Mouse (Mus musculus) hindbrain, postnatal 0 days (tissue): Measurements from ENCODE around the gene Slc7a3. TPM values are rescaled to one million over a fixed set of nuclear protein-coding genes. Genes with fewer than 3 reads are reported as not detected.
"Not testable (repeated sequence)": the region's sequence is repeated elsewhere in the genome, so short reads cannot be mapped to it uniquely, and the experiment has no call there.

Experiments
- ATAC-seq: fragments of 200-750 bp; cut with Nextera tagmentation; 2 replicates; pipeline ENCODE4 v1.8.0; 2017; ENCODE audit warnings: mild to moderate bottlenecking, moderate TSS enrichment, moderate library complexity
- DNase-seq: peaks from one replicate; pipeline ENCODE4 v3.0.0-alpha.2; 2015; ENCODE audit warnings: low spot score
- H3K27ac ChIP-seq: fragments of 300-500 bp; sonication (generic); 2 replicates; pipeline ENCODE4 v1.5.1; 2014; ENCODE audit warnings: mild to moderate bottlenecking
- H3K27me3 ChIP-seq: fragments of 300-500 bp; sonication (generic); 2 replicates; pipeline ENCODE4 v1.6.1; 2014; ENCODE audit warnings: low read length, mixed read lengths; ENCODE audit not compliant: insufficient read depth
- H3K36me3 ChIP-seq: fragments of 300-500 bp; sonication (generic); 2 replicates; pipeline ENCODE4 v1.6.1; 2014; ENCODE audit warnings: low read length, mixed read lengths; ENCODE audit not compliant: insufficient read depth
- H3K4me1 ChIP-seq: fragments of 300-500 bp; sonication (generic); 2 replicates; pipeline ENCODE4 v1.6.1; 2014; ENCODE audit warnings: antibody characterized with exemption, low read length, mixed read lengths; ENCODE audit not compliant: insufficient read depth
- H3K4me2 ChIP-seq: fragments of 300-500 bp; sonication (generic); 2 replicates; pipeline ENCODE4 v1.6.1; 2014; ENCODE audit warnings: low read depth, mild to moderate bottlenecking, low read length, moderate library complexity, mixed read lengths
- H3K4me3 ChIP-seq: fragments of 300-500 bp; sonication (generic); 2 replicates; pipeline ENCODE4 v1.5.1; 2014; ENCODE audit warnings: low read length
- H3K9ac ChIP-seq: fragments of 300-500 bp; sonication (generic); replicated peaks from 2 replicates; pipeline ENCODE4 v1.6.1; 2014; ENCODE audit warnings: mild to moderate bottlenecking, low read length, moderate library complexity, mixed read lengths
- H3K9me3 ChIP-seq: fragments of 300-500 bp; sonication (generic); 2 replicates; pipeline ENCODE4 v1.6.1; 2016; ENCODE audit warnings: low read length, mixed read lengths
- CTCF ChIP-seq: IDR thresholded peaks from 2 replicates; pipeline ENCODE4 v1.5.1; 2016; ENCODE audit warnings: antibody characterized with exemption, control low read depth, low read depth
- WGBS: fragments of 180-500 bp; shearing (Covaris S2); extraction: QIAGEN DNeasy Blood & Tissue Kit; methylation state at CpG from one replicate; pipeline ENCODE4 v1.1.7; 2014; 5-methylcytosine and 5-hydroxymethylcytosine counted together
- polyA plus RNA-seq: library from polyadenylated mRNA; unstranded; fragments of >200 nt; fragmentation: Nextera tagmentation; extraction: Ambion mirVana; gene quantifications from 2 replicates; pipeline ENCODE4 v1.2.1, GENCODE M21; 2015
- total RNA-seq: library from RNA; depleted of rRNA; stranded (reverse); fragments of >200 nt; gene quantifications from 2 replicates; pipeline ENCODE4 v1.2.3, GENCODE M21; 2014; rRNA removed

Gene Slc7a3
- total RNA-seq (16.6 and 24.8 TPM in 2 replicates), polyA plus RNA-seq (19.7 and 20.1 TPM in 2 replicates)

DNA sequence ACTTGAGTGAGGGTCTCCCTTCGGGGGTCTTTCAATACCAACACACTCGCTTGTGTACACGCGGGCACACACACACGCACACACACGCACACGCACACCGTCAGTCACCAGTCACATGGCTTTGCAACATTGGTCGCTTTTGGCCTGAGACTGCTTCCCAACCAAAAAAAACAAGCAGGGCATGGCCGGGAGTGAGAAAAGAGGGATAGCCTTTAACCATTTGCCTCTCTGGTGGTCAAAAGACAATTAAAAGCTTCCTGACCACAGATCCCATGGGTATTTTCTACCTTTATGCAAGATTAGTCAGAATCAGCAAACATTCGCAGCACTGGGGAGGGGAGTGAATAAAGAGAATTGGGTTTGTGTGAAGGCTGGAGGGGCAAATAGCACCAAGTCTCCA, at the start of gene Slc7a3:
TSS of gene Slc7a3 (minus strand) at position 101 of the 400 bp plus-strand sequence.
- 45% methylated on average over 11 of the region's 11 CpGs for WGBS
- Histone ChIP-seq H3K4me1 (no peaks in the 10 kb centered on the region), H3K36me3 (no peaks in the 10 kb centered on the region), H3K9me3 (no peaks in the 10 kb centered on the region), H3K4me3 (peak within 1 kb of the TSS; percentile 37), H3K9ac (0 out of 2 replicates have a peak within 1 kb of the TSS, but pooled peaks have one; percentile 28), H3K27ac (no peak within 1 kb of the TSS), H3K4me2 (peak within 1 kb of the TSS; percentile 59), H3K27me3 (no peaks in the 10 kb centered on the region)
- TF ChIP-seq CTCF = no peak
- DNase-seq (peak; percentile 1), ATAC-seq (no peak)

DNA sequence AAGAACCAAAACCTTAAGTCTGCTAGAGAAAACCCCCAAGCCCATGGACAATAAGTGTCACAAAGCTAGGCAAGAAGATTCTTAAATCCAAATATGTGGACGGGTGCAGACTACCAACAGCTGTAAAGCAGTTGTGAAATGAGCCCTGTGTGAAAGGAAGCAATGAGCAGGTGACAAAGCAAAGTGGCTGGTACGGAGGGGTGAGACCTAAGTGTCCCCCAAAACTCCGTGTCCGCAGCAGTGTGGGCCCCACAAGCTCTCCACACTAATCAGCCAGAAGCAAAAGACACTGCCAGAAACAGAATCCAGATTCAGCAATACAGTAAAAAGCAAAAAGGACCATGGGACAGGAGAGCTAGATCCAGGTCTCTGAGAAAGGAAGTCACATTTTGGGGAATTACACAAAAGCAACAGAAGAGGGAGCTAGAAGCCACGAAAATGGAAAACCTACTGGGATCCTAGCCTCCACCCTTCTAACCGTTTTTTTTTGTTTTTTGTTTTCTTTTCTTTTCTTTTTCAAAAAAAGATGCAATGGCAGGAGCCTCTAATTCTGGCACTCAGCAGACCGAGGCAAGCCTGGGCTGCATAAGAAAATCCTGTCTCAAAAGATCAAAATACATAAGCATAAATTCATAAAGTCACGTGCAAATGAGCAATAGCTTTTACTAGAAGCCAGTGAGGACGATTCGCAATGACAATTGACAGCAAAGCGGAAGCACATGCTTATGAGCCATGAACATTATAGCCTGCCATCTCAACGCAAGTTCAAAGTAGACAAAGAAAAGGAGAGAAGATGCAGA, 46.4 kb upstream of the Slc7a3 start:
- Histone ChIP-seq H3K9me3 (no peaks in the 10 kb centered on the region), H3K27me3 (no peaks in the 10 kb centered on the region), H3K4me3 (peak overlapping the region; percentile 11; the same call in 1 of the 2 replicates), H3K9ac (no peak overlapping the region), H3K4me1 (no peaks in the 10 kb centered on the region), H3K27ac (no peak overlapping the region), H3K4me2 (peak overlapping the region; percentile 38; the same call in 1 of the 2 replicates), H3K36me3 (no peaks in the 10 kb centered on the region)
- 33% methylated on average over 12 of the region's 12 CpGs for WGBS
- DNase-seq = peak; percentile 71
- peak; percentile 79 for ATAC-seq
- peak; percentile 65 for TF ChIP-seq CTCF

DNA sequence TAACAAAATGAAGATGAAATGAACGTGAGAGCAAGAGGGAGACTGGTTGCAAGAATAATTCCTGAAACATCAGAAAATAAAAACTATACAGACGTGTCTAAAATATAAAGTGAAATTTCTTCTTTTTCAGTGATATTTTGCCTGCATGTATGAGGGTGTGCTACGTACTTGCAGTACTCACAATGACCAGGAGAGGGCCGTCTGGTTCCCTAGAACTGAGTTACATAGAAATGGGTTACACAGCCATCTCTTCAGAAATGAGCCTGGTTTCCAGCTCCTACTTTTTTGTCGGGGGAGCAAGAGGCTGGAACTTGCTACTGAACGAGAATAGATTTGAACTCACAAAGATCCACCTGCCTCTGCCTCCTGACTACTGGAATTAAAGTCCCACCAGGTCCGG, 45.2 kb upstream of the Slc7a3 start:
- peak; percentile 76 for TF ChIP-seq CTCF
- no peak overlapping the region for H3K4me3 ChIP-seq
- no peaks in the 10 kb centered on the region for H3K4me1 ChIP-seq
- no peaks in the 10 kb centered on the region for H3K27me3 ChIP-seq
- H3K36me3 ChIP-seq = no peaks in the 10 kb centered on the region
- ATAC-seq (peak; percentile 78), DNase-seq (peak; percentile 77)
- no peak overlapping the region for H3K9ac ChIP-seq
- no peak overlapping the region for H3K27ac ChIP-seq
- 32% methylated on average over 7 of the region's 7 CpGs for WGBS
- no peak overlapping the region for H3K4me2 ChIP-seq
- no peaks in the 10 kb centered on the region for H3K9me3 ChIP-seq

DNA sequence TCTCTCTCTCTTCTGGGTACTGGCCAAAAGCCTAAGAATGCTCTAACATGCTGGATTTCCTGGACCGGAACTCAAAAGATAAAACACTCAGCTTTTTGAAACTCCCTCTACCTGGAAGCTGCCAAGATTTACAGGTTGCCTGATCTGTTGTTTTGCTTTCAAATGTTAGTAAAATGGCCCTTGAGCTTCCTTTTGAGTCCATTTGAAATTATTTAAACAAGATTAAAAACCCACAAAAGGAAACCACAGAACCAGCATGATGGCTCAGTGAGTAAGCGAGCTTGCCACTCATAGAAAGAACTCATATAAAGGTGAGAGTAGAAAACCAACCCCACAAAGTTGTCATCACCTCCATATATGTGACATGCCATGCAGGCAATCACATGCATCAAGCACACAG, 42.7 kb upstream of the Slc7a3 start:
- Histone ChIP-seq H3K4me3 (no peak overlapping the region), H3K4me1 (no peaks in the 10 kb centered on the region), H3K9me3 (no peaks in the 10 kb centered on the region), H3K27me3 (no peaks in the 10 kb centered on the region), H3K4me2 (no peak overlapping the region), H3K27ac (no peak overlapping the region), H3K9ac (no peak overlapping the region), H3K36me3 (no peaks in the 10 kb centered on the region)
- TF ChIP-seq CTCF = no peak
- DNase-seq (no peak), ATAC-seq (no peak)
- 83% methylated on average over 2 of the region's 2 CpGs for WGBS

DNA sequence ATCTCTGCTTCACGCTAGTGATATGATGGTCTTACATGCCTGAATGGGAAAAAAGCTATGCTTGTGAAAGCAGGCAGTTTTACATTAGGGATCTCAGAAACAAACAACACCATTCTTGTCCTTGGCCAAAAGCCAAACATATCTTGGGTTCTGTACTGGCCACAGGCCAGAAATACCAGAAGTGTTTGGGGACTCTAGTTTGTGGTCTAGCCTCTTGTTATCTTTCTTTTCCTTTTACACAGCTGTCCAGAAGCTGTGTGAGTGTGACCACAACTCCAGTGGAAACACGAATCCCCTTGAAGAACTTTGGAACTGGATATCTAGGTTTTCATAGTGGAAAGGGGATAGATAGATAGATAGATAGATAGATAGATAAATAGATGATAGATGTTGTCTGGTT, 41.2 kb upstream of the Slc7a3 start:
- H3K9ac ChIP-seq = no peak overlapping the region
- no peak overlapping the region for H3K27ac ChIP-seq
- H3K4me1 ChIP-seq = no peaks in the 10 kb centered on the region
- 49% methylated on average over 2 of the region's 2 CpGs for WGBS
- no peaks in the 10 kb centered on the region for H3K9me3 ChIP-seq
- no peaks in the 10 kb centered on the region for H3K36me3 ChIP-seq
- H3K4me3 ChIP-seq = no peak overlapping the region
- no peak for DNase-seq
- no peak overlapping the region for H3K4me2 ChIP-seq
- no peaks in the 10 kb centered on the region for H3K27me3 ChIP-seq
- no peak for TF ChIP-seq CTCF
- no peak for ATAC-seq

DNA sequence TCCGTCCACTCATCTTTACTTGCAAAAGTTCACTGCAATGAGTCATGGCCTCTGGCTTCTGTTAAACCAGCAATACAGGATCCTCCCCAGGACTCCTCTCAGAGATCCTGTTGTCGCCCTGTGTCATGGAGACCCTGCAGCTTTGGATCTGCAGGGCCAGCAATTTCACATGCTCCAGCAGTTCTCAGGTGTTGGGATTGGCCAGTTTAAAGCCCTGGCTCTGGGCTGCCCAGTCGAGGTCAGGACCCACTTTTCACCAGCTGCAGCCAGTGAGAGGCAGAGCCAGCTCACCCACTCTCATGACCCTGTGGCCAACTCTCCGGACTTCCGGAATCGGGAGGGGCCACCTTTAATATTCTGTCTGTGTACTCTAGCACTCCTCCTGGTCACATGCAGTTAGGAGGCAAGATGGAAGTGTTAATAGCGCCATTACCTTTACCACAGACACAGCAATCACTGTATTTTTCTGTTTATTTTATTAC, 40.7 kb upstream of the Slc7a3 start:
- Histone ChIP-seq H3K4me3 (no peak overlapping the region), H3K4me1 (no peaks in the 10 kb centered on the region), H3K27me3 (no peaks in the 10 kb centered on the region), H3K9ac (no peak overlapping the region), H3K4me2 (no peak overlapping the region), H3K36me3 (no peaks in the 10 kb centered on the region), H3K27ac (no peak overlapping the region), H3K9me3 (no peaks in the 10 kb centered on the region)
- DNase-seq = no peak
- TF ChIP-seq CTCF = no peak
- ATAC-seq = no peak; the same call in 1 of the 2 replicates
- WGBS = 70% methylated on average over 7 of the region's 7 CpGs

DNA sequence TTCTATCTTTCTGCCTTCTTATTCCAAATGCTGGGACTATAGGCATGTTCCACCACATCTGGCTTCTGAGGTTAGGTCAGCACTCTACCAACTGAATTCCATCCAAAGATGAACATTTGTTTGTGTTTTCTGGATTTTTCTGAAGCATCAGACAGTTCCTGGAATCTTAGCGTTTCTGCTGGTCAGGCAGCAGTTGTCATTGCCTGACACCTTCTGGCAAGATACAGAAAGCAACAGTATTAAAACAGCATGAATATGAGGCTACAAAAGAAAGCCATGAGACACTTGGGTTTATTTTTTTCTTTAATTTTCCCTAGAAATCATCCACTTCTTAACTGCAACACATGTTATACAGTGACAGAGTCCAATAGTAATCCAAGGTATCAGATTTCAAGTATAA, 34.7 kb upstream of the Slc7a3 start:
- Histone ChIP-seq H3K4me3 (no peak overlapping the region), H3K9ac (no peak overlapping the region), H3K4me1 (no peaks in the 10 kb centered on the region), H3K27ac (no peak overlapping the region), H3K4me2 (no peak overlapping the region), H3K36me3 (no peaks in the 10 kb centered on the region), H3K27me3 (no peaks in the 10 kb centered on the region), H3K9me3 (no peaks in the 10 kb centered on the region)
- 39% methylated on average over 1 of the region's 1 CpGs for WGBS
- DNase-seq (peak; percentile 32), ATAC-seq (no peak)
- peak; percentile 58 for TF ChIP-seq CTCF

DNA sequence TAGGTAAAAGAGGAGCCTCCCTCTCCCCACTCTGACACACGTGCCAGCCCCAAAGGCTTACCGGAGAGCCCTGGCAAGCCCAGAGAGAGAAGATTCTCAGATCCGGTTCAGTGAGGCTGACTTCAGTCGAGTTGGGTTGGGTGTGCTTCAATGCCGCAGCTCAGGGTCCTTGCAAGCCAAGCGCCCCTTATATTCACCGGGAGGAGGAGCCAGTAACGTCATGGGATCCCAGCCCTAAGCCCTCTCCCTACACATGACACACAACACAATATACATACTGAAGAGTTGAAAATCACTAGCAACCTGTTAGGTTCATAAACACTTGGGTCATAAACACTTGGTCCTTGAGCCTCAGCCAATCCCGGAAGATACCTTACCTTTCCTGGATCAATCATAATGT, 609 bp downstream of the Slc7a3 start:
- H3K4me3 ChIP-seq = peak overlapping the region; percentile 37
- DNase-seq, H3K27ac ChIP-seq, H3K36me3 ChIP-seq, H3K4me1 ChIP-seq, H3K9ac ChIP-seq, H3K9me3 ChIP-seq, H3K27me3 ChIP-seq: not testable (repeated sequence)
- H3K4me2 ChIP-seq = peak overlapping the region; percentile 59
- WGBS = 36% methylated on average over 6 of the region's 9 CpGs
- ATAC-seq = peak; percentile 59; the same call in 1 of the 2 replicates
